Mouse (Mus musculus) CD4-positive, CD25-positive, alpha-beta regulatory T cell, adult 4 months (primary cell): ENCODE measurements around the gene Ascl2. TPM values are rescaled to one million over a fixed set of nuclear protein-coding genes. Genes with fewer than 3 reads are reported as not detected.

Experiments
- ATAC-seq: one replicate; pipeline ENCODE4 v1.8.0; 2017
- polyA plus RNA-seq, 2 experiments: library from polyadenylated mRNA; unstranded; fragments of 100-300 nt; shearing (Covaris generic); gene quantifications; one replicate each; pipeline ENCODE4 v1.2.1; 2017

The Ascl2 gene
- 1 to 10 TPM in 1 of 2 experiments, under 1 TPM in 1; 0.66 to 1.7 TPM for polyA plus RNA-seq

DNA sequence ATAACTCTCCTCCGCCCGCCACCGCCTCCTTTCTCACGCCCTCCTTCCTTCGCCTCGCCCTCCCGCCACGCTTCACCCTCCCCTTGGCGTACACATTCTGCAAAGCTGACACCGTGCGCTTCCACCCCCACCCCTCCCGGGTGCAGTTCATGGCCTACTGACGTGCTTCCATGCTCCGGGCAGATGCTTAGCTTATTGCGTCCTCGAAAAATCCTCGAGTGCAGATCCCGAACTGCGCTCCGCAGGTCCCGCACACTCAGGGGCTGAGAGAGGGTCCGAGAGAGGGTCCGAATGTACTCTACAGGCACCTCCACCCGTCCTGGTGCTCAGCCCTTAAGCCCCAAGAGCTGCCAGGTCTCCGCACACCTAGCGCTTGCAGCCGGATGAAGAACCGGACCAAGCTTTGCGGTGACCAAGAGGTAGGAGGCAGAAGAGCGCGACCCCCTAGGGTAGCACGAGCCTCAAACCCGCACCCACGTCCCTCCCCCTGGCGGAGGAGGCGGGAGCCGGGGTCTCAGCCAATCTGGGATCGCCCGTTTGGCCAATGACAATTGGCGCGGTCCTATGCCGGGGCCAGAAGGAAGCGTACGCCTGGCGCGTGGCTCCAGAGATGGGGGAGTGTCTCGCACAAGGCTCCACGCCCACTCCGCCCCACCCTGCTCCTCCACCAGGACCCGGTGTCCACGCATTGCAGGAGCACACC, at the start of gene Ascl2:
TSS of gene Ascl2 (minus strand) at position 456 of the 703 bp plus-strand sequence.
- no peak for ATAC-seq

DNA sequence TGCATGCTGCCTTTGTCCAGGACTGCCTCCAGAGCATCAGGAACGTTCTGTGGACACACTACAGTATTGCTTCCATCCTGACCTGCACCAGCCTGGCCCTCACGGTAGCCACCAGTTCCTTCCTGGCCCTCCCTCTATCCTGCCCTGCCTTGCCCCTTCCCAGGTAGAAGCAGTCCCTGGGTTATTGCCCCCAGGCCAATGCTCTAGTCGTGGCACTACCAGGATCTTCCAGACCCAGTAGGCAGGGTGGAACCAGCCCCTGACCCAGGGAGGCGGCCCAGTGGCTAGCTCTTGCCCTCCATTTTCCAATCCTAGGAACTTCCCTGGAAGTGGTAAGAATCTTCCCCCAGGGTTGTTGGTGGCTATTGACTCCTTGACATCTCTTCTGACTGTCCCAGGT, 48.1 kb upstream of the Ascl2 start:
- no peak for ATAC-seq

DNA sequence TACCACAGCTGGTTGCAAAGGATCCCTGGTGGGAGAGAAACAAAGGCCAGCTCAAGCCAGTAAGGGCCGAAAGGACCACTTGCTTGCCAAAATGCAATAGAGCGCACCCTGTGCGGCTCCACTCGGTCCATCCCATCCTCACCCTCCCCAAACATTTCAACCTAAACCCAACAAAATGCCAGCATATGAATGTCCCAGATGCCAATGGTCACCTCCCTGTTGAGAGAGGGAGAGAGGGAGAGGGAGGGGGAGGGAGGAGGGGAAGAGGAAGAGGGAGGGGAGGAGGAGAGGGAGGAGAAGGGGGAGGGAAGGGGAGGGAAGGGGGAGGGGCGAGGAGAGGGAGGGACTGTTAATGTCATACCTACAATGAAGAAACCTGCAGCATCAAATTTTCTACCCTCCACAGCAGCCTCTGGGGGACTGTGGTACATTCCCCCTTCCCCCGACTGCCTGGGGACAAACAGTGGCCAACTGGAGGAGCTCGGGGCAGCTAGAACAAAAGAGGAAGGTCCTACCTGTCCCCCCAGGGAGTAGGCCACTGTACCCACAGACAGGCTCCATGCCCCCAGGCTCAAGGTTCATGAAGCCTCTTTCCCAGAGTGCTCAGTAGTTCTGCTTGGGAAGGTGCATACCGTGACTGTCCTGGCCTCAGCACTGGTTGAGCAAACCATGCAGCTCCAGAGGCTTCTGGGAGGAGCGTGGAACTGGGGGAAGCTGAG, 47.5 kb upstream of the Ascl2 start:
- no peak for ATAC-seq

DNA sequence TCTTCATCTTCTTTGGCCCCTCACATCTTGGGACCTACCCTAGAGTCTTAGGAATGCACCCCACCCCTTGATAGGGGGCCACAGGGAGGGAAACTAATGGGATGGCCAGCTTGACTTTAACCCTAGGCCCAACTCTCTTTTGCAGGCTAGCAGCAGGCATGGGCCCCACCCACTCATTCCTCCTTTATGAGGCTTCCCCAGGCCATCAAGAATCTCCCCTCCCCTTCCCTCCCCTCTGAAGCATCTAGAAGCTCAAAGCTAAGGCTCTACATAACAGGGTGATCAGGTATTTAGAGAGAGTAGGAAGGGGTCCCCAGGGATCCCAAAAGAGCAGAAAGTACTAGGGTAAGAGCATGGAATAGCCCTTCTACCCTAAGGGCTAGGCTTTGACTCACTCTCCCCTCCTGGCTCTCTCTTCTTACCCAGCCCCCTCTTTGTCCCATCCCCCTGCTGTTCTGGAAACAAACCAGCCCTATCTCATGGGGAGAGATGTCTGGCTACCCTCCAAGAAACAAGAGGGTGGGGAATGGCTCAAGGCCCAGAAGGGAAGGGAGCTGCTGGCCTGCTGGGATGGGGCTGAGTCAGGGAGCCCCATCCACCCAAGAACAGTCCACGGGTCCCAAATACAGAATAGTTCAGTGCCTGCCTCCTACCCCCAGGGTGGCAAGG, 46.8 kb upstream of the Ascl2 start:
- ATAC-seq: no peak

DNA sequence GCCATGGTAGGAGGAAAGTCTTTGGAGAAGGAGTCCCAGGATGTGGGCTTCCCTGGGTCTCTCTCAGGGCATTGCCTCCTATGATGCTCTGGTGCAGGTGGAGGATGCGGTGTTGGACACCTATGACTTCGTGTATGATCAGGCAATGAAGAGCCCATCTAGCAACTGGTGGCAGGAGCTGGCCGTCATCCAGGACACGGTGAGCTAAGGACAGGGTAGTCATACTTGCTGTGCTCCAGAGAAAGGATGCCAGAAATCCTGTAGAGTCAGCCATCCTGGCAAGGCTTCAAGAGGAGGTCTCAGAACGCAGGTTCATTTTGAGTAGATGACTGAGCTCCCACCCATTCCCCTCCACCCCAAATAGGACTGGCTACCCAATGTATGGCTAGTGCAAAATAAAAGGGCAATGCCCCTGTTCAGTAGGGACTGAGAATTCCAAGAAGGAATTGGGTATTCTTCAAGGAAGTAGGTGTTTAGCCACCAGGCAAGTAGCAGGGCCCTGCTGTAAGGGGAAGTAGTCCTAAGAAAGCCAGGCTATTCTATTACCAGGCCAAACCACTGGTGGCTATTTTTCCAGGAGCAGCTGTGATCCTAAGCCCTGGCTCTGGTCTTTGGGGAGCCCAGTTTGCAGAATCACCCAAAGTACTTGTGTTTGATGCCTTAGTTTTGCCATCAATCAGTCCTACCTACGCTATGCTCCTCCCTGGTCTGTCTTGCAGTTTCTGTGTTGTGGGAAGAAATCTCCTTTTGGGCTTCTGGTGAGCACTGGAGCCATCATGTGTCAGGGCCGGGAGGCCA, 46.0 kb upstream of the Ascl2 start:
- ATAC-seq: no peak

DNA sequence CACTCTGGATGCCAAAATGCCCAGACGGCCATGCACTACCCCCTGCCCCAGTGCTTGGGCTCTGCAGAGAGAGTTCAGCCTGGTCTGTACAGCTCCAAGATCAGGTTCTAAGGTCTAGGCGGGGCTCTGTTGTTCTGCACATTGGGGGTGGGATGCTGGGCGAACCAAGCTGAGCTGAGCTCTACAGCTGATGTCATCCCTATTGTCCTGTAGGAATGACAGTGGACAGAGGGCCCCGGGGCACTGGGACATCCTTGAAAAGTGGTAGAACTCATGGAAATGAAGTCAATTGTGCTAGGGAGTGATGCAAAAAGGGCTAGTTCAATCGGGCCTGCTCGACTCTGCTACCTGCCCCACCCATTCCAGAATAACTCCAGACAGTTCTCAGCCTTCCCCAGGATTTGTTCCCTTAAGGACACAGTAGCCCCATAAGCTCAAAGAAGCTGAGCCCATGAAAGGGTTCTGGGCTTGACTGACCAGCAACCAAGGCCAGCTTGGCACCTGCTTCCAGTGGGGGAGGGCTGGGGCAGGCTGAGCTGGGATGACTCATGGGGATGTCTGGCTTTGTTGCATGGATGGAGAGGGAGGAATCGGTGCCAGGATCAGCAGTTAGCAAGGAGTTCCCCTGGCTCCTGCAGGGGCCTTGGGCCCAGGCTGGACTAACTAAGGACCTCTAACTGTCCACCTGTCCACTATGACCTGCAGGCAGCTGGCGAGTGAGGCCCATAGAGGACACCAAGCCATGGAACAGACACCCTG, 44.5 kb upstream of the Ascl2 start:
- no peak for ATAC-seq

DNA sequence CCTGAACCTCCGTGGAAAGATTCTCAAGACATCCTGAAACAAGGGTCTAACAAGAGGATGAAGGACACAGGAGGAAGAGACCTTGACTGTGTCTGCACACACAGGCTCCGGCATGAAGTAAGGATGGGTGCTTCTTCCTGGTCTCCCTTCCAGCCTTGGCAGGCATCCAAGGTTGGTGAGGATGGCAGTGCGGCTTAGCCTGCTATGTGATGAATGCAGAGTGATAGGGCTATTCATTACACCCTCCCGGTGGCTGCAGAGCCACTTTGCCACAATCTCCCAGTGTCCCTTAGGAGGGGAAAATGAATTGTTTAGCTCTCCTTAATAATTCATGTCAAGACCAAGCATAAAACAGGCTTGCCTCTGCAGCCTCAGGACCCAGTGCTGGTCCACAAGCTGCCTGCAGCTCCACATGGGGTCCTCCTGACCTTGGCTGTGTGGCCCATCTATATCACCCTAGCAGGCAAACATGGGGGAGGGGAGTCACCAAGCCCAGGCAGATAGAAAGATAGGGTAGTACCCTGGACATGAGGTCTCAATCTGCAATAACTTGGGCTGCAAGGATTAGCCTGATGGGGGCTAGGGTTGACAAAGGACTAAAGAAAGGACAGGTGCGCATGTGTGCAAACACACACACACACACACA, 43.3 kb upstream of the Ascl2 start:
- ATAC-seq: no peak

DNA sequence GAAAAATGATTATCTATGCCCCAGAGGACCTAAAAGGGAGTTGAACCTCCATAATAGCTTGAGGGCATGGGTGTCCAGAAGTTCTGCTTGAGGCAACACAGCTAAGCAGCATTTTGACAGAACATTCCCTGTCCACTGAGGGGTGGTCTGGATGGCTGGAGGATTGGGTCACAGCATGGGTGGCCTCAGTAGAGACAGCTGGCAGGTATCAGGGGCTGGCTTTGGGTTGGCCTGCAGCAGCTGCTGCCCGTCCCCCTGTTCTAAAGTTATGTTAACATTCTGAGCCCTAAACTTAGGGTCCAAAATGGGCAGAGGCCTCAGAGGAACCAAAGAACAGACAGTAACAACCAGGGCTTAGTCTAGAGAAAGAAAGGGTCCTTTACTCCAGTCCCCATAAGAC, 42.2 kb upstream of the Ascl2 start:
- ATAC-seq: no peak

DNA sequence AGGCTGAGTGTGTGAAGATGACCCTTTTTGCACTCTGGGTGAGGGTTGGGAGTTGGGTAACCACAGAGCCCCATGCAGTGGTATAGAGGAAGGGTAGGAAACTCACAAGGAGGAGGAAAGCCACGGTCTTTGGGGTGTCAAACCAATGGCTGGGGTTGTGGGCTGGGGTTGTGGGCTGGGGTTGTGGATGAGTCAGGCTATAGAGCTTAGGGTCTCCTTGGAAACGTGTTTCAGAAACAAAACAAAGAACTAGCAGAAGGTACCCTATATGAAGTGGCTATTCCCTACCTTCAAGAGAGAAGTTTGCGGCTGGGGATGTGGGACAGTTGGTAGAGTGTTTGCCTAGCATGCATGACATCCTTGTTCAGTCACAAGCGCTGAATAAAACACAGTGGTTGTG, 40.9 kb upstream of the Ascl2 start:
- ATAC-seq: no peak

DNA sequence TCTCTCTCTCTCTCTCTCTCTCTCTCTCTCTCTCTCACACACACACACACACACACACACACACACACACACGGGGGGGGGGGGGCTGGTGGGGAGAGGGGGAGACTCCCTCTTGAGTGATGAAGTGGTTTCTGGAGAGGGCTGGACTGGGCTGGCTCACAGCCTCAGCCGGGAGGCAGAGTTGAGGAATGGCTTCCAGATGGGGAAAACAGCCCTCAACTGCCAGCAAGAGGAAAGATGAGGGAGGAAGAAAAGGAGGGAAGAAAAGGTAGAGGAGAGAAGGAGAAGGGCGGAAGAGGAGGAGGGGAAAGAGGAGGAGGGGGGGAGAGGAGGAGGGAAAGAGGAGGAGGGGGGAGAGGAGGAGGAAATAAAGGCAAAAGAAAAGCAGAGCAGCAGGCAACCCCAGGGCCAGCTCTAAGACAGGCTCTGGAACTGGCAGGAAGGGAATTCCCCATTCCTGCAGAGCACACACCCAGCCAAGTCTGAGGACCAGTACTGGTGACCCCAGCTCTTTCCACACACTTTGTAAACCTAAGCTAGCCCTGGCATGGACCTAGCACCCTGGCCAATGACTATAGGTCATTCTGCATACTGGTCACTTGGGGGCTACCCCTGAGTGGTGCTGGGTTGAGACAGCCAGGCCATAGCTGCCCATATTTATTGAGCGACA, 40.1 kb upstream of the Ascl2 start:
- no peak for ATAC-seq

DNA sequence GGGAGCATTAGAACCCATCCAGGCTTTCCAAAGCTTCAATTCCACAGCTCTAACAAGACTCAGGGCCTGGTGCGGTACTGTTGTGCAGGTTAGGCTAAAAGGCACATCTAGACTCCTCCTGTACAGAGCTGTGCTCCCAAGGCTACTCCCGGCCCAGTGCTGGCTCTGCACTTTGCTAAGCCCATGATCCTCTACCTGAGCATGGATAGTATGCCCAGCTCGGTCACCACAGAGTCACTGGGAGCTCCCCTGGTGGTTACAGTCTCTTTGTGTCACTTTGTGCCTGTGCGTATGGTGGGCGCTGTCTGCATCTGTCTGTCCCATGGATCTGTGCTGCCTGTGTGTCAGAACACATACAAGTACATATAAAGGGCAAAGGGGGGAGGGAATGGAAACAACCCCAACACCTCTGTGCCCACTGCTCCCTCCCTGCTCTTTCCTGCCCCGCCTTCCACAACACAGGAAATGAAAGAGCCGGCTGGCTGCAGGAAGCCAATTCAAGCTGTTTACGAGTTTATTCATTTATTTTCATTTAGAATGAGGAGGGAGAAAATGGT, 39.4 kb upstream of the Ascl2 start:
- peak; percentile 64 for ATAC-seq

DNA sequence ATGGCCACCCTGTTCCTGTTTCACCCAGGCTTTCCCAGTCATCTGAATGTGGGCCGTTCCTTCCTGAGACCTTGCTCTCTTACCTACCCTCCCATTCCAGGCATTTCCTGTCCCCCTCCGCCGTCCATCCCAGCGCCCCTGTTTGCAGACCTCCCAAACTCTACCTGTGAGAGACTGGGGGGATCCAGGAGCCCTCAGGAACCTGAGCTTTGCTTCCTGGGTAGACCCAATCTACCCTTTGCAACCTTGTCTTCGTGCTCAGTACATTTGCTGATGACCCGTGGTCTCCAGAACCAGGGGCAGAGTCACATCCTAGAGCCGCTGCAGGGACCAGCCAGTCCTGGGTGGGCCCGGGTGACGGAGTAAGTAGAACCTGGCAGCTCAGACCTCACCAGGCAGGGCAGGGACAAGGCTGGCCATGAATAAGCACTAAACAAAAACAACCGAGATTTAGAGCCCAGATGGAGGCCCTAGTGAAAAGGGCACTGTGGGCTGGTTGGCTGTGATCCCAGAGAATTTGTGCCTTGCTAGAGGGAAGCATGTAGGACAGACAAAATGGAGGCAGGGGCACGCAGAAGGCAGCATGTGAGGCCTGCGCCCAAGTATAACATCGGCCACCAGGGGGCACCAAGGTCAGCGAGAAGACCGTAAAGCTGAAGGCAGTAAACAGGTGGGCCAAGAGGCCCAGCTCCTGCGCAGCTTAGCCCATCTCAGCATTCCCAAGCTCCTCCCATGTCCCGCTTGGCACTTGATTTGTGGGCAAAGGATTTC, 38.7 kb upstream of the Ascl2 start:
- ATAC-seq: peak; percentile 50

DNA sequence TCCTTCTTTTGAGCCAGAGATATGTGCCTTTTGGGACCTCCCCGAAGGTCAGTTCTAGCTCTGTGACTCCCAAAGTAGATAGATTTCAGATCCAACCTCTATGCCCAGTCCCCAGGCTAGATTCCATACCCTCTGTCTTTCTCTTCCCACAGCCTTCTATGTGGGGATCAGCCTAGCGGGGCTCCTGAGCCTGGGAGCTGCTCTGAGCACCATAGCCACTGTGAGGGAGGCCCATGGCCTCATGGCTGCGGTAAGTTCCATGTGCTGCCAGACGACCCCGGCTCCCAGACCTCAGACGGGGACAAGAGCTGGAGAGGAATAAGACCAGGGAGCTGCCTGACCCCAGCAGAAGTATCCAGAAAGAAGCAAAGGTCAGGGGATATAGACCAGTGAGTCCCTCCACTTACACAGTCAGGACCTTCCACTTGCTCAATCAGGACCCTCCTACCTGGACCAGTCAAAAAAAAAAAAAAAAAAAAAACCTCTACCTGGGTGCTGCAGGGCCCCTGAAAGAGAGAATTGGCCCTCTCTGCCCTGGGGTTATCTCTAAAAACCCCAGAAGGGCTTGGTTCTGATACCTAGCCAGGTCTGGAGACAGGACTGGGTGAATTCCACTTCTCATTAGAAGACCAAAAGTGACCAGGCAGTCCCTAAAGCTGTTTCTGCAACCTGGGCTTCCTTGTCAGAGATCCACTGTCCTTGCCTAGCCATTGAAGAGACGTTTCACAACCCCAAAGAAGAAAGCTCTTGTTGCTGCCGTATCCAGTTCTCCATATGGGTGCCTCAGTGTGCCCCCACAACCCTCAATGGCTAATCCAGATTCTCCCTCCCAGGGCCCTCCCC, 37.9 kb upstream of the Ascl2 start:
- no peak for ATAC-seq

DNA sequence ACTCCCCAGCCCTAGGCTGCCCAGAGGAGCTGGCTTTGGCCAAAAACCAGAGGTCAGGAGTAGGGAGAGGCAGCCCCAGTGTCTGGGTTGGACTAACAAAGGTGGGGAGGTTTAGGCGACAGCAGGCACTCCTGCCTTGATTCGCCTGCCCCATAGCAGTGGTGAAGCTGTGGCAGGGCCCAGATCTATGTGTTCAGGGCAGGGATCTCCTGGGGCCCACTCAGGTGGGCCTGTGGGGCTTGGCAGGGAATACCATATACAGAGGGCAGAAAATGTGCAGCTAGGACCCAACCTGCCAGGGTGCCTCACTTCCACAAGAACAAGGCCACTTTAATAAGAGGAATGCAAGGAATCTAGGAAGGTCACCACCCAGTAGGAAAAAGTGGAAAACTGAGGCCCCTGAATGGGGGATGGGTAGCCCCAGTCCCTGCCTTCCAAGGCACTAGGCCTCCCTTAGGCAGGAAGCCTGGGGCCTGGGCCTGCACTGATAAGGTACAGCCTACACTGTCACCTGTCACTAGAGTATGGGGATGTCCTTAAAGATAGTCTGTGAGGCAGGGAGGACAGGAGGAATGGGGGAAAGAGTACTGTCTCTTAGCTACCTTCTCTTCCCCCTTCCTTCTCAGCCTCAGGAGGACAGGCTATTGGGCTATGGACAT, 37.2 kb upstream of the Ascl2 start:
- ATAC-seq: no peak

DNA sequence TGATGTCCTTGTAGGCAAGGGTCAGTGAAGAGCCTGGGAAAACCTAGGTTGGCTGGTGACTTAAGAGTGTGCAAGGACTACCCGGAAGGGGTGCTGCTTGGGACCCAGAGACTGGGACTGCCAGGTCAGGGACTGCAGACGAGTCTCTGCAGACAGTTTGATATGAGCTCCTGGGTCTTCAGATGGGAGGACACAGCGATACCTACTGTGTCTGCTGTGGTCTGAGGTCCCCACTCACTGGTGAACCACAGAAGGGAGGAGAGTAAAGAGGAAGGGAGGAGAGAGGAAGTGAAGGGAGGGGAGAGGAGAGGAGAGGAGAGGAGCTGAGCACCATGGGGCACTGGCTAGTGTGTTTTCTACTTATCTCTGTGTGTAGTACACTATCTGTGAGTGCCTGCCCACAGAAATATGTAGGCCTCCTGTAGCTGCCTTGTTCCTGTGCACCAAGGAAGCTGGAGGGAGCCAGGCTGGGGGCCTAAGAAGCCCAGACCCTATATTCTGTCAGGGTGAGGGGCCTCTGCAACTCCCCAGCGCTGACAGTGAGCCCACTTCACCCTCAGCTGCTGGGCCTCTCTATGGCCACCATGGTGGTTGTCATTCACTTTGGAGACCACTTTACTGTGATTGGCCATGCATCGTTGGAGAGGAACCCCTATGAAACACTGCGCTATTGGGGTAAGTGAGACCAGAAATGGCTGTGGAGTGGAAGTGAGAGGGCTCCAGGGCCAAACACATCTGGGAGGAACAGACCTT, 36.5 kb upstream of the Ascl2 start:
- peak; percentile 48 for ATAC-seq

DNA sequence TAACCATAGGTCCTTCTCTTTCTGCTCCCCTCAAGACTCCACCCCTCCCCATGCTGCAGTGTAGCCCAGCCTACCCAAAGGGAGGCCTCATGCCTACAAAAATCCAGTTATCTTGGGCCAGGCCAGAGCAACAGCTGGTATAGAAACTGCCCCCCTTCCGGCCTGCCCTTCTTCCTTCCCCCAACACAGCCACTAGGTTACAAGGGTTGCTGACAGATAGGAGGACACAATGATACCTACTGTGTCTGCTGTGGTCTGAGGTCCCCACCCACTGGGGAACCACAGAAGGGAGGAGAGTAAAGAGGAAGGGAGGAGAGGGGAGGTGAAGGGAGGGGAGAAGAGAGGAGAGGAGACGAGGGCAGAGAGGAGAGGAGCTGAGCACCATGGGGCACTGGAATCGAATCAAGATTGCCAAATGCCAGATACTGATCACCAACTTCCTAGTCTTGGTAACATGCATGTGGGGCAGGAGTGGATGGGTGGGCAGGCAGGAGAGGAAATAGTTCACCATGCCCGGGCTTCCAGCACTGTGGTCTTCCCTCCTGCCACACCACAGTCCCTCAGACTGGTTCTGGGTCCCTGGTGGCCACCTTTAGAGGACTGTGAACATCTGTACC, 35.8 kb upstream of the Ascl2 start, which contains the start of gene Tspan32:
TSS of gene Tspan32 (plus strand) at position 320 of the 617 bp plus-strand sequence.
- peak; percentile 67 for ATAC-seq

DNA sequence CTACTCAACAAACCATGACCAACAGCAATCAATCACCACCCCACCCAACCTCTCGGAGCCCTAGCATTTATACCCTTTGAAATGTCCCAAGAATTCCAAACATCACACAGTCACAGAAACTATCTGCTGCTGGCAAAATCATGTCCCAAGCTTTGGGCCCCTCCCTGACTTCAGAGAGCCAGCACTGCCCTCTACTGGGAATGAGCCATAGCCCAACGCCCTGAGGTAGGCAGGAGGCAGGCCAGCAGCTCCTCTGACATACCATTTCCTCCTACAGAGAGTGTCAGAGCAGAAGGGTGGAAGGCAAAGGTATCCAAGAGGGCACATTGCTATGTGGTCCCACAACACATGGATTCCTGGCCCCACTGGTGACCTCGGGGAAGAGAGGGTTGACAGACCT, 33.6 kb upstream of the Ascl2 start:
- ATAC-seq: no peak
